Mouse (Mus musculus): ENCODE measurements around the gene Phf24. TPM values are rescaled to one million over a fixed set of nuclear protein-coding genes. Genes with fewer than 3 reads are reported as not detected.

The Phf24 gene
- total and polyA plus RNA-seq, 3 experiments, result not detected

- peaks cover 20% of the 10 kb centered on the region for H3K27me3 ChIP-seq (replicated peaks)
- in situ Hi-C loops (cut with MboI; ENCODE audit: low pct_ligation_motif_present, low pct_unique_long_range_greater_than_20kb, low sequenced_read_pairs), result no loop called here
- dilution Hi-C loops (cut with MboI; ENCODE audit: extremely low pct_ligation_motif_present, extremely low pct_unique_long_range_greater_than_20kb, low sequenced_read_pairs), result no loop called here
- no peak overlapping the region for H3K27ac ChIP-seq (ENCODE audit: insufficient read depth, low read depth)
- no peak overlapping the region for H3K9ac ChIP-seq (ENCODE audit: insufficient read depth, low read depth)
- no peak for DNase-seq (ENCODE audit: extremely low read depth)
- H3K36me3 ChIP-seq (replicated peaks in 1 of 2; ENCODE audit: control insufficient read depth in 1 of 2, insufficient read depth in 1 of 2, low read length in 1 of 2), result no peaks in the 10 kb centered on the region
- H3K9me3 ChIP-seq (replicated peaks; ENCODE audit: low read length), result peaks cover 3% of the 10 kb centered on the region
- no peak overlapping the region for H3K4me3 ChIP-seq (replicated peaks in 1 of 3; ENCODE audit: low read depth in 2 of 3, low read length in 2 of 3, poor library complexity in 1 of 3)
- H3K4me1 ChIP-seq (ENCODE audit: control insufficient read depth in 1 of 2, insufficient read depth in 2 of 2), result no peaks in the 10 kb centered on the region
- H3K4me2 ChIP-seq (ENCODE audit: insufficient read depth, low read depth, poor library complexity, severe bottlenecking), result no peak overlapping the region
- no peaks in the 10 kb centered on the region for H3K79me2 ChIP-seq (replicated peaks; ENCODE audit: control insufficient read depth, extremely low read depth, insufficient read depth, poor library complexity, severe bottlenecking)
- TF ChIP-seq GABPA (IDR thresholded peaks at IDR 0.05; ENCODE audit: insufficient replicate concordance, low read depth, low read length), result no peak
- no peak for TF ChIP-seq MYC (IDR thresholded peaks at IDR 0.05; ENCODE audit: low read depth, low read length)
- TF ChIP-seq NELFE (IDR thresholded peaks at IDR 0.05; ENCODE audit: low read depth, low read length), result no peak
- TF ChIP-seq NRF1 (IDR thresholded peaks at IDR 0.05; ENCODE audit: low read depth, low read length), result no peak
- TF ChIP-seq MXI1 (IDR thresholded peaks at IDR 0.05; ENCODE audit: low read depth, low read length), result no peak
- TF ChIP-seq ZNF384 (IDR thresholded peaks at IDR 0.05; ENCODE audit: low read depth, low read length), result no peak
- TF ChIP-seq ZKSCAN1 (IDR thresholded peaks at IDR 0.05; ENCODE audit: borderline replicate concordance, low read depth, low read length), result no peak
- TF ChIP-seq CHD1 (IDR thresholded peaks at IDR 0.05; ENCODE audit: low read depth, low read length), result no peak
These were observed 25.3 kb upstream of the Phf24 start for GRCm38 (mm10) chr4:42891176-42891575.

- DNase-seq (ENCODE audit: extremely low read depth), result no peak
- Histone ChIP-seq H3K4me3 (replicated peaks in 1 of 3; ENCODE audit: low read depth in 2 of 3, low read length in 2 of 3, poor library complexity in 1 of 3) (no peak overlapping the region), H3K9ac (ENCODE audit: insufficient read depth, low read depth) (no peak overlapping the region), H3K36me3 (replicated peaks in 1 of 2; ENCODE audit: control insufficient read depth in 1 of 2, insufficient read depth in 1 of 2, low read length in 1 of 2) (no peaks in the 10 kb centered on the region), H3K79me2 (replicated peaks; ENCODE audit: control insufficient read depth, extremely low read depth, insufficient read depth, poor library complexity, severe bottlenecking) (no peaks in the 10 kb centered on the region), H3K4me2 (ENCODE audit: insufficient read depth, low read depth, poor library complexity, severe bottlenecking) (no peak overlapping the region), H3K4me1 (ENCODE audit: control insufficient read depth in 1 of 2, insufficient read depth in 2 of 2) (no peaks in the 10 kb centered on the region), H3K9me3 (replicated peaks; ENCODE audit: low read length) (peaks cover 3% of the 10 kb centered on the region), H3K27me3 (replicated peaks) (peaks cover 41% of the 10 kb centered on the region), H3K27ac (ENCODE audit: insufficient read depth, low read depth) (no peak overlapping the region)
- in situ Hi-C loops (cut with MboI; ENCODE audit: low pct_ligation_motif_present, low pct_unique_long_range_greater_than_20kb, low sequenced_read_pairs), result no loop called here
- TF ChIP-seq KAT2A (IDR thresholded peaks at IDR 0.05; ENCODE audit: insufficient replicate concordance, low read length), result no peak
- no peak for TF ChIP-seq SMC3 (IDR thresholded peaks at IDR 0.05; ENCODE audit: low read depth, low read length)
- no peak for TF ChIP-seq MAFK (IDR thresholded peaks at IDR 0.05; ENCODE audit: insufficient replicate concordance, low read length)
- TF ChIP-seq USF1 (IDR thresholded peaks at IDR 0.05; ENCODE audit: low read depth, low read length), result no peak
- TF ChIP-seq TBP (conservative IDR thresholded peaks at IDR 0.05; ENCODE audit: low read depth, low read length), result no peak
- no peak for TF ChIP-seq SIN3A (IDR thresholded peaks at IDR 0.05; ENCODE audit: low read length)
- TF ChIP-seq ZC3H11A (IDR thresholded peaks at IDR 0.05; ENCODE audit: low read depth, low read length), result no peak
- TF ChIP-seq PAX5 (IDR thresholded peaks at IDR 0.05; ENCODE audit: low read length), result no peak
- no peak for TF ChIP-seq MAZ (IDR thresholded peaks at IDR 0.05; ENCODE audit: low read depth, low read length)
- TF ChIP-seq JUN (IDR thresholded peaks at IDR 0.05; ENCODE audit: insufficient read depth, low read depth, low read length), result no peak
- no peak for TF ChIP-seq IRF4 (IDR thresholded peaks at IDR 0.05; ENCODE audit: low read depth, low read length)
- TF ChIP-seq EP300 (IDR thresholded peaks at IDR 0.05; ENCODE audit: low read length), result no peak
- TF ChIP-seq JUND (conservative IDR thresholded peaks at IDR 0.05; ENCODE audit: low read depth, low read length), result no peak
- no peak for TF ChIP-seq ELF1 (IDR thresholded peaks at IDR 0.05; ENCODE audit: low read depth, low read length)
- no peak for TF ChIP-seq MEF2A (IDR thresholded peaks at IDR 0.05; ENCODE audit: borderline replicate concordance, low read depth, low read length)
- TF ChIP-seq UBTF (IDR thresholded peaks at IDR 0.05; ENCODE audit: low read depth, low read length), result no peak
- dilution Hi-C loops (cut with MboI; ENCODE audit: extremely low pct_ligation_motif_present, extremely low pct_unique_long_range_greater_than_20kb, low sequenced_read_pairs), result no loop called here
These were observed 21.3 kb upstream of the Phf24 start for GRCm38 (mm10) chr4:42895118-42895517.

Measured in CH12.LX (cell line).